Mouse (Mus musculus): ENCODE measurements around the gene Foxa2.
A peak's percentile ranks its signal among the peaks of the same experiment; 100 is the strongest.

Foxa2 gene

DNA sequence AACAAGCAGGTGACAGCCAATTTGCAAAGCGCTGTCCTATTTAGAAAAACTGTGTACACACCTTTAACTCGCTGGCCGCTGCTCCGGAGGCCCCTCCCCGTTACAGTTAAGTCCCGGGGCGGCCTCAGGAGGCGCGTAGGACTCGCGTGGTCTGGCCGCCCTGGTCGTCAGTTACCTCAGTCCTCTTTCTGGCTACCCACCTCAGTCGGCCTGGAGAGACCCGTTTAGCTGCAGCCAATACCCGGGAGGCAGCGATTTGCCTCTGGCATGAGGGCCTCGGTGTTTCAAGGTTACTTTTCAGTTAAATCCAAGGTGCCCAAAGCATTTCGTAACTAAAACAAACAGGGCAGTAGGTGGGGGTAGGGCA is at the start of gene Foxa2:
Foxa2 (minus strand) TSS at position 171 of the 367 bp plus-strand sequence.
- TF ChIP-seq GATA4 (IDR thresholded peaks at IDR 0.05; ENCODE audit: insufficient replicate concordance, low read length) = no peak

DNA sequence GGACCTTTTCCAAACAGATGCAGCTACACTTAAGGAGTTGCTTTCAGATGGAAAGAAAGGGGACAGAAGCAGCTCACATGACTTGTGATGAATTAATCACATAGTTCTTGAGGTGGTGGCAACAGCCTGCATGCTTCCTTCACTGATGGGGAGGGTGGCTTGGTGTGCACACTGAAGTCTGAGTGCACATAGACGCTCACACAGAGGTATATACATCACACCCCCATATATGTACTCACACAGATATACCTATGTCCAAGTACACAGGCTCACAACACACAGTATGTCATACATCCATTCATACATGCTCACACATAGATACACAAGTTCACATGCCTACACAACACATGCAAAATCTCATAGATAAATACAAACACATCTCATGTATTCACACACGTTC is 45.3 kb upstream of the Foxa2 start:
- TF ChIP-seq GATA4 (IDR thresholded peaks at IDR 0.05; ENCODE audit: insufficient replicate concordance, low read length) = no peak

DNA sequence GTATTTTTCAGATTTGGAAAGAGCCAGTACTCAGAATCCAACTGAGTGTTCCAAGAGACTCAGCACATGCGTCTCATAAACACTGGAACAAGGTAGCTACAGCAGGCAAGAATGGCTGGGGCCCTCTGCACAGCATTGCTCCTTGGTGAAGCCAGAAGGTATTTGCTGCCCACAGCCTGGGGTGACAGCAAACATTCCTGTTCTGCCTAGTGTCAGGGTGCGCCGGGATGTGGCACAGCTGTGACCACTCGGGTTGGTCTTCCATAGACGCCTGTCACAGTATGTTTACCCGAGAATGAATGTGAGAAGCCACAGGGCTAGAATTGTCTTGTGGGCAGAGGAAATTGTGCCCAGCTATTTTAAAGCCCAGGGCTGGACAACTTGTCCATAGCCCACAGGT is 44.9 kb upstream of the Foxa2 start:
- no peak for TF ChIP-seq GATA4 (IDR thresholded peaks at IDR 0.05; ENCODE audit: insufficient replicate concordance, low read length)

DNA sequence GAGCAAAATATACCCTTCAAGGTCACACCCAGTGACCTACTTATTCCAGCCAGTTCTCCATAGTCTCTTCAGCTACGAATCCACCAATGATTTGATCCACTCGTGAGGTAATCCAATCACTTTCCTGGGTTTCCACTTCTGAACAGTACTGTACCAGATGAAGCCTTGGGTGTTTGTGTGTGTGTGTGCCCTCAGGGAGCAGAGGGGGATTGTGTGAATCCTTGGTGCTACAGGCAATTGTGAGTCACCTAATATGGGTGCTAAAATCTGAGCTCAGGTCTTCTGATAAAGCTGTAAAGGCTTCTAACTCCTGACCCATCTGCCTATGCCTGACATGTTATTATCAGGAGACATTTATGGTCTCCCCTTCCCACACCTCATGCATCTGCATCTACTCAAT is 43.3 kb upstream of the Foxa2 start:
- no peak for TF ChIP-seq GATA4 (IDR thresholded peaks at IDR 0.05; ENCODE audit: insufficient replicate concordance, low read length)

DNA sequence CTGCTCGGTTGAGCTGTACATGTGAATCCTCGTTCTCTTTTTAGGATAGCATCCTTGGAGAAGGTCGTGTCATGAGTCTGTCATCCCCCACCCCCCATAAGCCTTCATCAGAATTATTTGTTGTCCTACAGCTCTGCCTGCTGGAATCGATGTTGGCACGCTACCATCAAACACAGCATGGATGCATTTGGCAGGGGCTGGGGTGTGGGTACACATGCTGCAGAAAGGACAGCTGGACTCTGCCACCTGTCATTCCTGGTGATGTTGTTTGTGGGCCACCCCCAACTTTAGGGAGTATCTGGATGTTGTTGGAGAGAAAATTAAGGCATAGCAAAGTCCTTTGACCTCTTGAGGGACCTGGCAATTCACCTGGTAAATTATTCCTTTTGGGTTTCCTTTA is 38.8 kb upstream of the Foxa2 start:
- no peak for TF ChIP-seq GATA4 (IDR thresholded peaks at IDR 0.05; ENCODE audit: insufficient replicate concordance, low read length)

DNA sequence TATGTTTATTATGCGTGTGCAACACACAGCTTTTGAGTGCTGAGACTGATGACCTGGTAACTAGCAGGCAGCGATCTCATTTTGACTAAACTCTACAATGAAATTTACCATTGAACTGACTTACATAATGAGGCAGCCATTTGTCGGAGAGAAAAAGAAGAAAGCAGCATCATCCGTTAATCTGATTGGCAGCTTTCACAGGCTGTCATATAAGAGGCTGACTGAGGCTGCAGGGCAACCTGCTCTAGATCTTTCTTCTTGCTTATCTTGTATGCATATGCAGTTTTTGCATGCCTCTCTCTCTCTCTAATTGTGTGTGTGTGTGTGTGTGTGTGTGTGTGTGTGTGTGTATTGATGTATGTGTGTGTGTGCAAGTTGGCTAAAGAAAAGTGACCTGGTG is 38.4 kb upstream of the Foxa2 start:
- no peak for TF ChIP-seq GATA4 (IDR thresholded peaks at IDR 0.05; ENCODE audit: insufficient replicate concordance, low read length)

DNA sequence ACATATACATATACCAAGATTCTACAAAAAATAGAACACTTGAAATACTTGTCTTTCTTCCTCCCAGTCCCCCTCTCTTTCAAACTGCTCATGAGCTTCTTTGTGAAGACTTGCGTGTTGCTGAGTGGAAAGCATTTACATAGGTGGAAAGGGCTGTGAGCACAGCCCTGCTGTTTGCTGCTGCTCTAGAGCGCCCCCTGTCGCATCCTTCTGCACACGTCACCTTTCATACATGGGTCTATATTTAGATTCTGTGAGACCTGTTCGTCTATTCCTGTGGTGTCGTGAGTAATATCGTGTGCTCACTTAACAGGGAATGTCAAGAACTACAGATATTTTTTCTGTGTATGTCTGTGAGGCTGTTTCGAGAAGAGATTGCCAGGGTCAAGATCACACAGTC is 35.5 kb upstream of the Foxa2 start:
- no peak for TF ChIP-seq GATA4 (IDR thresholded peaks at IDR 0.05; ENCODE audit: insufficient replicate concordance, low read length)

DNA sequence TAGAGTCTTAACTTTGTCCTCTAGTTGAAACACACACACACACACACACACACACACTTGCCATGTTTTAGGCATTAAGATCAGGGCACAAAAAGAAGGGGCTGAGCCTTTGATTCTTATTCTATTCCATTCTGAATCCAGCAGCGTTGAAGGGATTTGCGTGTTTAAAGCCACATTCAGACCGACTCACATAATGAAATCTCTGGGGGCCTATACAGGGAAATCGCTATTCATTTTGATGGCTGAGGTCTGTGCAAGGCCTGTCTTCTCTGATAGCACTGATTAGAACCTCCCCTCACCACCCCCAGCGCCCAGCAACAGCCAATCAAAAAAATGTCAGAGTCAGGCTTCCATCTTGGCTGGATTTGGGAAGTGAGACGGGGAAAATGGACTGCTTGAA is 13.9 kb upstream of the Foxa2 start:
- TF ChIP-seq GATA4 (IDR thresholded peaks at IDR 0.05; ENCODE audit: insufficient replicate concordance, low read length) = no peak

DNA sequence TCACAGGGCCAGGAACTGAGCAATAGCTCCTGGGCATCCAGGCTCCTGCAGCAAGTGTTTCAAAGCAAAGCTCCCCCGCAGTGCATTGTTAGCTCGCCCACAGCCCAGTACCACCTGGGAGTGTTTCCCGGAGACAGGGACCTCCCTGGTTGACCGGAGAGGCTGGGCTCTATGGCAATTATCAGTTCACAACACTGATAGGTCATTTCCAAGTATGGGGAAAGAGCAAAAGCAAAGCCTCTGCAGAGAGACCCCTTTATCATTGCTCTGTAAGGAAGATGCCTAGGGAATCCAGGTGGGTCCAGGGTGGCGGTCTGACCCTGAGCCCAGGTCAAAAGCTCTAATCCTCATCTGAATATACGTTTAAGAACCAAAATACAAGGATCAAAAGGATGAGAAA is 6.6 kb upstream of the Foxa2 start:
- no peak for TF ChIP-seq GATA4 (IDR thresholded peaks at IDR 0.05; ENCODE audit: insufficient replicate concordance, low read length)

DNA sequence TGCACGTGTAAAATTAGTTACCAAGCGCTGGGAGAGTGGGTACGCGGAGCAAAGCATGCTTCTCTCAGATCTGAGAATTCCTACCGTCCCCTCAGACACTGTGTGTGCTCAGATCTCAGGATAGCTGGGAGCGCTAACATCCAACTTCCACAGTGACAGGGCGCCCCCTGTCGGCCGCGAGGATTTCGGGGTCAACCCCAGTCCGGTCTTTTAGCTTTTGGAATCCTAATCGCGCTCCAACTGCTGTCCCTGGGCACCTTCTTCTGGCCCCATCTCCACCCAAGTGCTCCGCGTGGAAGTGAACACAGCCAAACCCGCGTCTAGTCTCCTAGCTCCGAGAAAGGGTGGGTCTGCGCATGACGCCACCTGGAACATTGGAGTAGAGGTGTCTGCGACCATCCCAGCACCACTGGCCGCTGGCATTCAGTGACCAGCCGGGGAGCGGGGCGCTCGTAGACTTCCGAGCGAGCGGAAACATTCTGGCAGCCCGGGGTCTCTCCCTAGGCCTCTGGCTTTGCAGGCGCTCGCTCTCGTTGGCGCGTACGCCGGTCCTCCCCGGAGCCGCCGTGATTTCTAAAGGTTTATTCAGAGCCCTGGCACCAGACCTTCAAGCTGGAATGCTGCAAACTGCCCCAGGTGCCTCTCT is 1.8 kb upstream of the Foxa2 start:
- TF ChIP-seq GATA4 (IDR thresholded peaks at IDR 0.05; ENCODE audit: insufficient replicate concordance, low read length) = no peak

DNA sequence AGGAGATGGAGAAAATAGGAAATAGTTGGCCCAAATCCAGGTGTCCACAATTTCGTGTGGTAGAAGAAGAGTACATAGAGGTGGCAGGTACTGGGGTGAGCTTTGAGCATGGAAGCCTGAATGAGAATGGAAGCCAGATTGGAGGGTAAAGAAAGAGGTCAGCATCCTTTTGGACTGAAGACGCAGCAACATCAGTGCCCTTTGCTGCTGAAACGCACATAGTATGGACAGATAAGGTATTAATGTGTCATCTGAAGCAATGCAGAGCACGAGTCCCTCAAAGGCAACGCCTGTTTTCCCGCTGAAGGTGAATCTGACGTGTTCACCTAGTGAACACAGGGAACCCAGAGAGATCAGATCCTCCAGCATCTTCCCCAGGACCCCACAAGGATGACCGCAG is 842 bp upstream of the Foxa2 start:
- TF ChIP-seq GATA4 (IDR thresholded peaks at IDR 0.05; ENCODE audit: insufficient replicate concordance, low read length) = no peak

DNA sequence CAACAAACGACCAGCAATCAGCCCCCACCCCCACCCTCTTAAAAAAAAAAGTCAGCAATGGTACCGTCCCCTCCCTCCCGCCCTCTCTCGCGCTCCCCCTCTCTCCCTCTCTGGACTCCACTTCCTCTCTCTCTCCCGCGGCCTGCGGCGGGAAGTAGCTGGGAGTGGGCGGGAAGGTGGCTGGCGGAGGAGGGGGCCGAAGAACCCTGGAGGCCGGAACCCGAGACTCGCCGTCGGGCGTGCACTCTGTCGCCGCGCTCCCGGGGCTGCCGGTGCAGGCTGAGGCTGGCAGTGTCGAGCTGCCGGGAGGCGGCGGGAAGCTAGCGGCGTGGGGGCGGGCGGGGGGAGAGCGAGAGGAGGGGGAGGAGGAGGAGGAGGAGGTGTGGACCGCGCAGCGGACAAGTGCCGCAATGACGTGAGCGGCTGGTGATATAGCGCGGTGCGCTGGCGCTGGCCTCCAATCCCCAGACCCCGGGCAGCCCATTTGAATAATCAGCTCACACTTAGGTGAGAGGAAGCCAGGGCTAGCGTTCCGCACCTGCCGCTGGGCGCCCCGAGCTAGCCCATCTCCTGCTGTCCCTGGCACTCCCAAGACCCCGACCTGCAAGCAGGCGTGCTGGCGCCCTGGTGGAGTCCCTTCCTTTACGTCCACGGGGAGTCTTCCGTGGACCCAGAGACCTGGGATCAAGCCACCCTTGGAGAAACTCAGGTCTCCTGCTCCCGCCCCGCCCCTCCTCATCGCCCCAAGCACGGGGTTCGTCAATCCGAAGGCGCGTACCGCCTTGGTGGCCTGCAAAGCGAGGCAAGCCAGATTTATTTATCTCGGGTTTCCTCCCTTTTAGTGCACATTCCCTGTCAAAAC is 601 bp downstream of the Foxa2 start:
- no peak for TF ChIP-seq GATA4 (IDR thresholded peaks at IDR 0.05; ENCODE audit: insufficient replicate concordance, low read length)

DNA sequence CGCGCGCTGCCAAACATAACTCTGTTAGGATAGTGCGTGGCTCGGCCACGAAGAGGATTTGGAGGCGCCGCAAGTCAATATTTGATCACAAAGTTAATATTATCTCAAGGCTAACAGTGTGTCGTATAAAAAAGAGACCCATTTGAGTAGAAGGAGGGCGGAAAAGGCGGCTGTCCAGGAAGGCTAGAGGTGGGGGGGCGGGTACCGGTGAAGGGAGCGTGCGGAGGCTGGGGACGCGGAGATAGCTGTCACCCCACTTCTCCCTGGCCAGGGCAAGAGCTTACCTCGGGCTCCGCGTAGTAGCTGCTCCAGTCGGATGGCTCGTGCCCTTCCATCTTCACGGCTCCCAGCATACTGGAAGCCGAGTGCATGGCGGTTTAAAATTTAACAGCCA is 1.2 kb downstream of the Foxa2 start:
- TF ChIP-seq GATA4 (IDR thresholded peaks at IDR 0.05; ENCODE audit: insufficient replicate concordance, low read length) = peak; percentile 42; the same call in 1 of the 2 replicates

DNA sequence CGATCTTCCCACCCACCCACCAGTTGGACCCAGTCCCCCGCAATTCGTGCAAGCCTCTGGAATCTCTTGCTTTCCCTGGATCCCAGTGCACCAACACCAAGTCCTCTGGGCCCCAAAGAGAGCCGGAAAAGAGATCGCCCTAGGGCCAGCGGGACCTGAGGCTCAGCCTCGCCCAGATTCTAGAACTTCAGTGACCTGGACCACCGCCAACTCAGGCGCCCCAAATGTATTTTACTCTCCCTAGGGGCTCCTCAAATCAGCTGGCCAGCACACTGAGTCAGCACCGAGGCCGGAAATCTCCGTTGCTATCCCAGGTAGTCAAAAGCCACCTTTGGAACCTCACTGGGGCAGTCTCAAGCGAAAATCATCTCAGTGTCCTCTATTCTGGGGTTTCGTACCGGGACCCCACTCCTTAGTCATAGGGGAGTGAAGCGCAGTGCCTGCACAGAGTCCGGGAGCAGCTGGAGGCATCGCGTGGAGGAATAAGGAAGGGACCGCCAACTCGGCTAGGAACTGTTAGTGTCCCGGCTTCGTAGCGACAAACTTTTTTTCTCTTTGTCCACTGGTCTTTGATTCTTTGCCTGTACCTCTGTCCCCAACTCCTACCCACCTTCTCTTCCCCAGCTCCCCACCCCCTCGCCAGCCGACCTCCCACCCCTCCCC is 1.8 kb downstream of the Foxa2 start:
- no peak for TF ChIP-seq GATA4 (IDR thresholded peaks at IDR 0.05; ENCODE audit: insufficient replicate concordance, low read length)

DNA sequence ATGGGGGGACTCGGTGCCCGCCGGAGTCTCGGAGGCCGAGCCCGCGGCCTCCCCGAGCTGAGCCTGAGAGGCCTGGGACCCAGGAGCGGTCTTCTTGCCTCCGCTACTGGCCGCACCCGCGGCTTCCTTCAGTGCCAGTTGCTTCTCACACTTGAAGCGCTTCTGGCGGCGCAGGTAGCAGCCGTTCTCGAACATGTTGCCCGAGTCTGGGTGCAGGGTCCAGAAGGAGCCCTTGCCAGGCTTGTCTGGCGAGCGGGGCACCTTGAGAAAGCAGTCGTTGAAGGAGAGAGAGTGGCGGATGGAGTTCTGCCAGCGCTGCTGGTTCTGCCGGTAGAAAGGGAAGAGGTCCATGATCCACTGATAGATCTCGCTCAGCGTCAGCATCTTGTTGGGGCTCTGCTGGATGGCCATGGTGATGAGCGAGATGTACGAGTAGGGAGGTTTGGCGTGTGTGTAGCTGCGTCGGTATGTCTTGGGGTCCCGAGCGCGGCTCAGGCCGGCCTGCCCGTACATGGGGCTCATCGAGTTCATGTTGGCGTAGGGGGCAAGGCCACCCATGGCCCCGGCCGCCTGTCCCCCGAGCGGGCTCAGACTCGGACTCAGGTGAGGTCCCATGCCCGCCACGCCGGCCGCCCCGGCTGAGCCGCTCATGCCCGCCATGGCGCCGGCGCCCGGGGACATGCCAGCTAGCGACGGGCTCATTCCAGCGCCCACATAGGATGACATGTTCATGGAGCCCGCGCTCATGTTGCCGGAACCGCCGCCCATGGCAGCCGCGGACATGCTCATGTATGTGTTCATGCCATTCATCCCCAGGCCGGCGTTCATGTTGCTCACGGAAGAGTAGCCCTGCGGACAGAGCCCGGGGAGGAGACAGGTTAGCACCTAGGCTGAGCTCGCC is 2.5 kb downstream of the Foxa2 start:
- no peak for TF ChIP-seq GATA4 (IDR thresholded peaks at IDR 0.05; ENCODE audit: insufficient replicate concordance, low read length)
